Mouse (Mus musculus) erythroblast, embryonic 14.5 days (primary cell): ENCODE data around the gene Nup93. TPM values are rescaled to one million over a fixed set of nuclear protein-coding genes. Genes with fewer than 3 reads are reported as not detected.

Experiments used
- H3K27me3 ChIP-seq: 2 replicates; pipeline ENCODE4 v1.6.1; 2012; ENCODE audit warnings: inconsistent platforms; ENCODE audit not compliant: control insufficient read depth
- H3K36me3 ChIP-seq: 2 replicates; pipeline ENCODE4 v1.6.1; 2012; ENCODE audit warnings: mild to moderate bottlenecking, inconsistent platforms; ENCODE audit not compliant: control insufficient read depth
- H3K4me1 ChIP-seq: 2 replicates; pipeline ENCODE4 v1.6.1; 2012; ENCODE audit warnings: inconsistent platforms; ENCODE audit not compliant: control insufficient read depth
- H3K4me3 ChIP-seq: replicated peaks from 2 replicates; pipeline ENCODE3; 2012; ENCODE audit warnings: moderate library complexity, mild to moderate bottlenecking, inconsistent platforms
- H3K9me3 ChIP-seq: 2 replicates; pipeline ENCODE4 v1.6.1; 2012; ENCODE audit warnings: low read length, inconsistent platforms, mixed read lengths; ENCODE audit not compliant: control insufficient read depth
- GATA1 ChIP-seq: IDR thresholded peaks from 2 replicates; pipeline ENCODE4 v1.6.1; 2012; ENCODE audit warnings: low read length, inconsistent platforms, mixed read lengths
- TAL1 ChIP-seq: IDR thresholded peaks from 3 replicates; pipeline ENCODE4 v1.6.1; 2012; ENCODE audit warnings: low read length, inconsistent platforms, mixed read lengths
- polyA plus RNA-seq: library from polyadenylated mRNA; stranded (reverse); fragments of >175 nt; gene quantifications from 2 replicates; pipeline ENCODE4 v1.2.3, GENCODE M21; 2012

Gene Nup93
- polyA plus RNA-seq, 1 experiment, result 0.52 TPM

DNA sequence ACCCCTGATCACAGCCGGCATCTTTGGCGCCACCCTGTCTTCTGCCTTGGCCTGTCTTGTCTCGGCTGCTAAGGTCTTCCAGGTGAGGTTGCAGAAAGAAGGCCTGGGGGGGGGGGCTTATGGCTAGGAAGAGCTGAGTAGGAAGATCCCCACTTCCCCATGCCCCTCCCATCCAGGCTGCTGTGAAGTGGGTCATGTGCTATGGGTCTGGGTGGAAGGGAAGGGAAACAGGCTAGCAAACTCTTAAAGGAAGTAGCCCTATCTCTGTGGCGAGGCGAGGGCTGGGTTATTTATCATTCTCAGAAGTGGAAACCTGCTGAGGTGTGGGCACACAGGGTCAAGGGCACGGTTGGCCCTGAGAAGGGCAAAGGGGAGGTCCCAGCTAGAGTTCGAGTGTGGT, 126.4 kb downstream of the Nup93 start:
- Histone ChIP-seq H3K4me1 (no peaks in the 10 kb centered on the region), H3K4me3 (no peak overlapping the region), H3K36me3 (no peaks in the 10 kb centered on the region), H3K27me3 (no peaks in the 10 kb centered on the region), H3K9me3 (no peaks in the 10 kb centered on the region)
- TF ChIP-seq GATA1, result no peak
- TF ChIP-seq TAL1, result no peak

- TF ChIP-seq TAL1 (no peak), GATA1 (no peak)
- no peaks in the 10 kb centered on the region for H3K9me3 ChIP-seq
- no peaks in the 10 kb centered on the region for H3K4me1 ChIP-seq
- no peaks in the 10 kb centered on the region for H3K27me3 ChIP-seq
- no peak overlapping the region for H3K4me3 ChIP-seq
- H3K36me3 ChIP-seq, result no peaks in the 10 kb centered on the region
These were observed 128.3 kb downstream of the Nup93 start for GRCm38 (mm10) chr8:94342691-94343090.

DNA sequence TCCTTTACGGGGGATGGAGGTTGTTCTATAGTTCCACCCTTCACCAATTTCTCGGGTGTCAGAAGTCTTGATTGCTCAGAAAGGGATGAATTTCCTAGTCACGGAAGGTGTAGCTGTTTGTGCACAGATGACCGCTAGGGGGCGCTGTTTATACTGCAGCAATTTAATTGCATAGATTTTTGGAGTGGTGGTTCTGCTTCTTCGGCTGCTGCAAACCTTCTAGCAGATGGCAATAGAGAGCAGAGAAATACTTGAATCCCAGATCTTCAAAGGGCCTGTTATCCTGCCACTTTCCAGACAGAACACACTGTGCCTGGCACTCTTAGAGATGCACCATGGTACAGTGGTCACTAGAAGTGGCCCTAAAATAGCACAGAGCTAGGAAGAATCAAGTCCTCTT, 128.9 kb downstream of the Nup93 start:
- TF ChIP-seq TAL1 (no peak), GATA1 (no peak)
- H3K27me3 ChIP-seq, result no peaks in the 10 kb centered on the region
- no peaks in the 10 kb centered on the region for H3K9me3 ChIP-seq
- no peaks in the 10 kb centered on the region for H3K36me3 ChIP-seq
- no peak overlapping the region for H3K4me3 ChIP-seq
- no peaks in the 10 kb centered on the region for H3K4me1 ChIP-seq

- TF ChIP-seq TAL1 (no peak), GATA1 (no peak)
- no peaks in the 10 kb centered on the region for H3K4me1 ChIP-seq
- H3K36me3 ChIP-seq, result no peaks in the 10 kb centered on the region
- H3K4me3 ChIP-seq, result no peak overlapping the region
- no peaks in the 10 kb centered on the region for H3K27me3 ChIP-seq
- H3K9me3 ChIP-seq, result no peaks in the 10 kb centered on the region
These were observed 129.5 kb downstream of the Nup93 start for GRCm38 (mm10) chr8:94343778-94344320.

DNA sequence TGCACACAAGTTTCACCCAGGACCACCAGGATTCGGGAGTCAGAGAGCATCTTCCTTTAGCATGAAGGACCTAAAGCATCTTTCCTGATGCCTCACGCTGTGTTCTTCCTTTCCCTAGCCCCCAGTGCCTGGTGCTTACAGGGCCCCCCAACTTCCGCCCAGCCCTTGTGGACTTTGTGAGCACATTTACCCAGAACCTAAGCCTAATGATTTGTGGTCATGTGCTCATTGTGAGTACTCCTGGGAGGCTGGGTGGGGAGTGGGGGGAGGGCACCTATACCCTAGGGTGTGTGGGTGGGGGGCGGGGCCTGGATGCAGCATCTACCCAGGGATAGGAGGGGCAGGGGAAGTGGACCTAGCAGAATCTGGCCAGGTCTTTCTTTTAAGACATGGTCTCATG, 131.3 kb downstream of the Nup93 start:
- Histone ChIP-seq H3K36me3 (no peaks in the 10 kb centered on the region), H3K4me3 (no peak overlapping the region), H3K27me3 (no peaks in the 10 kb centered on the region), H3K4me1 (no peaks in the 10 kb centered on the region), H3K9me3 (no peaks in the 10 kb centered on the region)
- TF ChIP-seq TAL1 (no peak), GATA1 (no peak)

- H3K36me3 ChIP-seq, result no peaks in the 10 kb centered on the region
- H3K27me3 ChIP-seq, result no peaks in the 10 kb centered on the region
- H3K9me3 ChIP-seq, result no peaks in the 10 kb centered on the region
- TF ChIP-seq GATA1, result no peak
- no peak for TF ChIP-seq TAL1
- H3K4me3 ChIP-seq, result no peak overlapping the region
- no peaks in the 10 kb centered on the region for H3K4me1 ChIP-seq
These were observed 131.9 kb downstream of the Nup93 start for GRCm38 (mm10) chr8:94346264-94346663.

DNA sequence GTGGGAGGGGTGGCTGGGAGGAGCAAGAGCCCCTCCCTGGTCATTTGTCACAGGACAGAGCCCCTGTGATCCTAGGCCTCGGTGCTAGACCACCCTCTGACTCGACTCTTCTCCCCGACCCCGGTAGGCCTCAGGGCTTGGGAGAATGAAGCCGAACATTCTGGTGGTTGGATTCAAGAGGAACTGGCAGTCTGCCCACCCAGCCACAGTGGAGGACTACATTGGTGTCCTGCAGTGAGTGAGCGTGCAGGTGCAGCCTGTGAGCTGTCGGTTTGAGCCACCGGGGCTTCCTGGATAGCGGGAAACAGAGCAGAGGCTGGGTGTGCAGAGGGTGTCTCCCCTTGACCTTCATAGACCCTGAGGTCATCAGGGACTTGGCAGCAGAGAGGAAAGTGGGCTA, 134.1 kb downstream of the Nup93 start:
- Histone ChIP-seq H3K4me1 (no peaks in the 10 kb centered on the region), H3K4me3 (no peak overlapping the region), H3K9me3 (no peaks in the 10 kb centered on the region), H3K27me3 (no peaks in the 10 kb centered on the region), H3K36me3 (no peaks in the 10 kb centered on the region)
- no peak for TF ChIP-seq TAL1
- TF ChIP-seq GATA1, result no peak

GRCm38 (mm10) chr8:94354069-94354531, 139.7 kb downstream of the Nup93 start:
- TF ChIP-seq TAL1 (no peak), GATA1 (no peak)
- no peaks in the 10 kb centered on the region for H3K27me3 ChIP-seq
- no peaks in the 10 kb centered on the region for H3K9me3 ChIP-seq
- H3K4me1 ChIP-seq, result no peaks in the 10 kb centered on the region
- no peaks in the 10 kb centered on the region for H3K36me3 ChIP-seq
- no peak overlapping the region for H3K4me3 ChIP-seq

- no peaks in the 10 kb centered on the region for H3K27me3 ChIP-seq
- no peaks in the 10 kb centered on the region for H3K9me3 ChIP-seq
- no peaks in the 10 kb centered on the region for H3K36me3 ChIP-seq
- H3K4me1 ChIP-seq, result no peaks in the 10 kb centered on the region
- H3K4me3 ChIP-seq, result no peak overlapping the region
- no peak for TF ChIP-seq GATA1
- no peak for TF ChIP-seq TAL1
These were observed 140.2 kb downstream of the Nup93 start for GRCm38 (mm10) chr8:94354571-94354970.

- no peak overlapping the region for H3K4me3 ChIP-seq
- no peaks in the 10 kb centered on the region for H3K9me3 ChIP-seq
- no peaks in the 10 kb centered on the region for H3K36me3 ChIP-seq
- no peak for TF ChIP-seq TAL1
- TF ChIP-seq GATA1, result no peak
- no peaks in the 10 kb centered on the region for H3K27me3 ChIP-seq
- H3K4me1 ChIP-seq, result no peaks in the 10 kb centered on the region
These were observed 142.9 kb downstream of the Nup93 start for GRCm38 (mm10) chr8:94357220-94357619.
